Mouse (Mus musculus) heart, embryonic 14.5 days (tissue): ENCODE data around the gene Dhx58. TPM values are rescaled to one million over a fixed set of nuclear protein-coding genes. Genes with fewer than 3 reads are reported as not detected.

Source experiments
- ATAC-seq: fragments of 200-750 bp; cut with Nextera tagmentation; 2 replicates; pipeline ENCODE4 v1.8.0; 2017; ENCODE audit warnings: low read depth, moderate TSS enrichment; ENCODE audit not compliant: insufficient number of reproducible peaks, insufficient read depth, low FRiP score
- H3K27ac ChIP-seq, 2 experiments: fragments of 200-500 bp in 1 of 2; fragments of 300-500 bp in 1 of 2; sonication (generic) in 1 of 2; replicated peaks in 1 of 2; 2 replicates each; pipeline ENCODE4 v1.5.1; 2012 to 2014; ENCODE audit warnings: low read depth in 2 of 2, low read length in 2 of 2, control low read depth in 1 of 2, mild to moderate bottlenecking in 1 of 2, mixed read lengths in 1 of 2; ENCODE audit not compliant: control insufficient read depth in 1 of 2, insufficient read depth in 1 of 2
- H3K27me3 ChIP-seq: fragments of 300-500 bp; sonication (generic); 2 replicates; pipeline ENCODE4 v1.6.1; 2014; ENCODE audit warnings: mild to moderate bottlenecking, low read length, control low read depth; ENCODE audit not compliant: control insufficient read depth, insufficient read depth
- H3K36me3 ChIP-seq: fragments of 300-500 bp; sonication (generic); 2 replicates; pipeline ENCODE4 v1.6.1; 2014; ENCODE audit warnings: mild to moderate bottlenecking, control low read depth, low read length, mixed read lengths; ENCODE audit not compliant: control insufficient read depth, insufficient read depth
- H3K4me1 ChIP-seq, 2 experiments: fragments of 200-500 bp in 1 of 2; fragments of 300-500 bp in 1 of 2; sonication (generic) in 1 of 2; 2 replicates each; pipeline ENCODE4 v1.6.1; 2012 to 2014; ENCODE audit warnings: low read length in 2 of 2, control low read depth in 1 of 2, mixed read lengths in 1 of 2; ENCODE audit not compliant: control insufficient read depth in 2 of 2, insufficient read depth in 2 of 2
- H3K4me2 ChIP-seq: fragments of 300-500 bp; sonication (generic); 2 replicates; pipeline ENCODE4 v1.6.1; 2014; ENCODE audit warnings: mild to moderate bottlenecking, low read length
- H3K4me3 ChIP-seq, 2 experiments: fragments of 200-500 bp in 1 of 2; fragments of 300-500 bp in 1 of 2; sonication (generic) in 1 of 2; 2 replicates each; pipeline ENCODE4 v1.5.1; 2012 to 2014; ENCODE audit warnings: low read length in 2 of 2, mild to moderate bottlenecking in 2 of 2, control low read depth in 1 of 2, low read depth in 1 of 2, moderate library complexity in 1 of 2; ENCODE audit not compliant: control insufficient read depth in 1 of 2, insufficient read depth in 1 of 2
- H3K9ac ChIP-seq: fragments of 300-500 bp; sonication (generic); 2 replicates; pipeline ENCODE4 v1.6.1; 2014; ENCODE audit warnings: mild to moderate bottlenecking, low read length
- H3K9me3 ChIP-seq: fragments of 300-500 bp; sonication (generic); 2 replicates; pipeline ENCODE4 v1.6.1; 2016; ENCODE audit warnings: low read length, control low read depth; ENCODE audit not compliant: control insufficient read depth
- WGBS: fragments of 180-500 bp; shearing (Covaris S2); extraction: QIAGEN DNeasy Blood & Tissue Kit; methylation state at CpG from one replicate; pipeline ENCODE4 v1.1.7; 2014; 5-methylcytosine and 5-hydroxymethylcytosine counted together
- polyA plus RNA-seq: library from polyadenylated mRNA; unstranded; fragments of >200 nt; fragmentation: Nextera tagmentation; extraction: Ambion mirVana; gene quantifications from 2 replicates; pipeline ENCODE4 v1.2.1, GENCODE M21; 2014

The Dhx58 gene
- polyA plus RNA-seq, 1 experiment from 2014 or later = 1.0 TPM

DNA sequence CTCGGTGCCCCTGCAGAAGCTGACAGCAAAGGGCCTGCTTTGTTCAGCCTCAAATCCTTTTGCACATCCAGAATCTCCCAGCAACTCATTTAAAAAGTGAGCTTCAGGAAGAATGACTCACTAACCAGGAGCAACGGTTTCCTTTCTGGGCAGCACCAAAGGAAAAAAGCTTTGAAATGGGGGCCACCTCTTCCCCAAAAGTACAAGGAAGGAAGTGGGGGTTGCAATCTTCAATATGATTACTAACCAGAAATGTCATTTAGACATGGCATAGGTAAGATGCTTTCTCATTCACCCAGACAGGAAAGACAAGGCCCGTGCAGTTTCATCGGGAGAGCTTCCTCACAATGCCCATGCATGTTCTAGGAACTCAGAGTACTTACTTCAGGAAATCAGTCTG, 17.2 kb upstream of the Dhx58 start:
- Histone ChIP-seq H3K27ac (peak overlapping the region; percentile 79 to 84), H3K36me3 (peaks cover 36% of the 10 kb centered on the region), H3K4me2 (peak overlapping the region; percentile 24; the same call in 1 of the 2 replicates), H3K9ac (peak overlapping the region; percentile 45), H3K4me1 (peaks cover 36 to 47% of the 10 kb centered on the region in 2 experiments), H3K27me3 (no peaks in the 10 kb centered on the region), H3K4me3 (no peak overlapping the region), H3K9me3 (no peaks in the 10 kb centered on the region)
- 47% methylated on average over 4 of the region's 4 CpGs for whole genome bisulfite sequencing
- no peak for ATAC-seq

DNA sequence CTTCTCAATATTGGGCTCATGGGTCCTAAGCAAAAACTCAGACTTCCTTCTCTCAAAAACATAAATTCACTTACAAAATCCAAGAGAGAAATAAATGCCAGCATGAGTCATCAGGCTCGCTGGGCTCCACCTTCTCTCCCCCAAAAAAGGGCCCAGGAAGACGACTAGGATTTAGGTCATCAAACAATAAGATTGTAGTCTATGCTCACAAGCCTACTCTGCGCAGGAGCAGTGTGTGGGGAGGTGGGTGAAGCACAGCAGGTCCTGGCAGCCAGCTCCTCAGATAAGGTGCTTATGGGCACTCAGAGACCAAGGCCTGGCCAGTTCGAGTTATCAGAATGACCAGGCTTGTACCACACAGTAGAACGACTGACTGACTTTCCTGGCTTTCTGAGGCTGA, 16.3 kb upstream of the Dhx58 start:
- Histone ChIP-seq H3K36me3 (peaks cover 45% of the 10 kb centered on the region), H3K9ac (peak overlapping the region; percentile 45; the same call in 1 of the 2 replicates), H3K27ac (peak overlapping the region; percentile 79 to 84), H3K4me3 (no peak overlapping the region), H3K4me1 (peaks cover 36 to 44% of the 10 kb centered on the region in 2 experiments), H3K4me2 (peak overlapping the region; percentile 24), H3K27me3 (no peaks in the 10 kb centered on the region), H3K9me3 (no peaks in the 10 kb centered on the region)
- no peak for ATAC-seq
- WGBS = 33% methylated on average over 5 of the region's 5 CpGs

DNA sequence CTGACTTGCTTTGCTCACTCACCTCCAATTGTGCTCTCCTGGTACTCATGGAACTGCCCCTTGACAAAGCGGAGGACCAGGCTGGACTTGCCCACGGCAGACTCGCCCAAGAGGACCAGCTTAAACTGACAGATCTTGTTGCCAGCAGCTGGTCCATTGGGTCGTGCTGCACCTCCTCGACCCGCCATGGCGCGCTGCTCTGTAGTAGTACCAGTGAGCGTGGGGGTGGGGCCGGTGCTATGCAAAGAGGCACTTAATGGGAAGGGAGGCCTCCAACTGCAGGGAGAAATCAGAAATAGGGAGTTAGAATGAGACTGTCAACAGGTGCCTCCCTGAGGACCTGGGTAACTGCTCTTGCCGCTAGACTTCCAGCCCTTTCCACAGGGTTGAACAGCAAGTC, 15.8 kb upstream of the Dhx58 start:
- Histone ChIP-seq H3K4me1 (peaks cover 32 to 39% of the 10 kb centered on the region in 2 experiments), H3K4me3 (no peak overlapping the region), H3K9ac (0 out of 2 replicates have a peak overlapping the region, but pooled peaks have one; percentile 45), H3K27ac (peak overlapping the region; percentile 30 to 84; a peak in 2 of 4 replicates), H3K27me3 (no peaks in the 10 kb centered on the region), H3K36me3 (peaks cover 50% of the 10 kb centered on the region), H3K9me3 (no peaks in the 10 kb centered on the region), H3K4me2 (no peak overlapping the region)
- ATAC-seq = no peak
- 72% methylated on average over 11 of the region's 11 CpGs for WGBS

DNA sequence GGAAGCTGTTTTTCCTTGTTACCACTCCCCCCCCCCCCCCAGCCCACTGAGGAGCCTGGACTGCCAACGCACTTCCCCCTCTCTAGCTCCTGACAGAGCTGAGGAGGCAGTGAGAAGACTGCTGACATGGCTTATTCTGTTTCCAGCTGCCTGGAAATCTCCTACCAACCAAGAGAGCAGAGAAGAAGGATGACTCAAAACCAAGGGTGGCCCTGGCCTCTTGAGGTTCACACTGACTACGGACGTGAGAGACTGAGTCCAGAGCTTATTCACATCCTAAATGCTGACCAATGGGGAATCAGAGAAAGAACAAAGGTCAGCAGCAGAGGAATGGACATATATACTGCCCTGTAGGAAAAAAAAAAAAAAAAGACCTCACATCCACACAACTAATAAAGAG, 15.2 kb upstream of the Dhx58 start:
- Histone ChIP-seq H3K4me3 (no peak overlapping the region), H3K36me3 (peaks cover 53% of the 10 kb centered on the region), H3K4me1 (peaks cover 29 to 38% of the 10 kb centered on the region in 2 experiments), H3K9me3 (no peaks in the 10 kb centered on the region), H3K27ac (no peak overlapping the region), H3K9ac (no peak overlapping the region), H3K27me3 (no peaks in the 10 kb centered on the region), H3K4me2 (no peak overlapping the region)
- WGBS = 84% methylated on average over 3 of the region's 3 CpGs
- no peak for ATAC-seq

DNA sequence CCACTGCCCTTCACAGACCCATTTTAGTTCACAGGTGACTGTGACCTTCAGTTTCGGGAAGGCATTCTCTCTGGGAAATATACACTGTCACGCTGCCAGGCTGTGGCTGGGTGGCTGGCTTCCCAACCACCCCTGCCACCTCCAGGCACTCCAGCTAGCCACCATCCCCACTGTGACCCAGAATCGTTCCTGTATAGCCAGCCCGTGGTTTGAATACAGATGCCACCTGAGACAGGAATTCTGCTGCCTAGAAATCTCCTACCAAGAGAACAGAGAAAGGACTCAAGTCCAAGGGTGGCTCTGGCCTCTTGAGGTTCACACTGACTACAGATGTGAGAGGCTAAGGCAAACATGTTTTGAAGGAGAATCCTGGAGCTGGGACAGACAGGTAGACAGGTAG, 14.8 kb upstream of the Dhx58 start:
- no peak for ATAC-seq
- Histone ChIP-seq H3K36me3 (peaks cover 53% of the 10 kb centered on the region), H3K4me1 (peaks cover 33 to 42% of the 10 kb centered on the region in 2 experiments), H3K9me3 (no peaks in the 10 kb centered on the region), H3K9ac (no peak overlapping the region), H3K4me3 (no peak overlapping the region), H3K4me2 (no peak overlapping the region), H3K27ac (no peak overlapping the region), H3K27me3 (no peaks in the 10 kb centered on the region)
- 90% methylated on average over 4 of the region's 4 CpGs for WGBS

DNA sequence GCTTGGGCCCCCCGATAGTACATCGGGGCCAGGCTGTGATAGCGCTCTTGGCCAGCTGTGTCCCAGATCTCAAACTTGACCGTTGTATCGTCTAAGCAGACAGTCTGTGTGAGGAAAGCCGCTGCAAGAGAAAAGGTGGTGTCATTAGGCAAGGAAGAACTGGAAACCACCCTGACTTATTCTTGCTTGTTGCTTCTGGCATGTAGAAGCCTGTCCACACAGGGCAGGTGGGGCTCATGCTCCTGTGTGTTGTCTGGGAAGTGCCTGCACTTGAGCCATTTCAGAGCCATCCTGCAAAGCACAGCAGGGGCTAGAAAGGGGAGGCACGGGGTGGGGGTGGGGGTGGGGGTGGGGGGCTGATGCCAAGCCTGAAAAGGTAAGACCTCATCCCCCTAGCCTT, 14.4 kb upstream of the Dhx58 start:
- no peak overlapping the region for H3K27ac ChIP-seq
- no peak overlapping the region for H3K9ac ChIP-seq
- H3K27me3 ChIP-seq = no peaks in the 10 kb centered on the region
- H3K9me3 ChIP-seq = no peaks in the 10 kb centered on the region
- H3K4me2 ChIP-seq = no peak overlapping the region
- 91% methylated on average over 7 of the region's 7 CpGs for WGBS
- no peak for ATAC-seq
- peaks cover 36 to 46% of the 10 kb centered on the region in 2 experiments for H3K4me1 ChIP-seq
- peaks cover 53% of the 10 kb centered on the region for H3K36me3 ChIP-seq
- H3K4me3 ChIP-seq = no peak overlapping the region

DNA sequence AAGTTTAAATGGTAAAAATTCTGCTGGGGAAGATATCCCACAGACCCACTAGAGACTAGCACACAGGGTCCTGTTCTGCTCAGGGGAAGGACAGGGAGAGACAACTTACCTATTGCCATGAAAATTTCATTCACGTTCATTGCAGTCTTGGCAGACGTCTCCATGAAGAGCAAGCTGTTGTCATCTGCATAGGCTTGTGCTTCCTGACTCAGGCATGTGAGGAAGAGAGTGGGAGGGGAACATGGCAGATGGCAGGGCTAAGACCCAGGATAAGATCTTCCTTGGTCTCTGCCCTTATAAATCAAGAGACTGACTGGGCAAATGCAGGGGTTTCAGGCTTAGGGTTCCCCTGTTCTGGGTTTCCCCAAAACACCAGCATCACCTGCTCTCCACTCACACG, 12.6 kb upstream of the Dhx58 start:
- Histone ChIP-seq H3K9me3 (no peaks in the 10 kb centered on the region), H3K9ac (no peak overlapping the region), H3K4me3 (no peak overlapping the region), H3K27ac (no peak overlapping the region), H3K4me2 (no peak overlapping the region), H3K36me3 (peaks cover 53% of the 10 kb centered on the region), H3K4me1 (peaks cover 33 to 40% of the 10 kb centered on the region in 2 experiments), H3K27me3 (no peaks in the 10 kb centered on the region)
- WGBS = 75% methylated on average over 3 of the region's 3 CpGs
- ATAC-seq = no peak

DNA sequence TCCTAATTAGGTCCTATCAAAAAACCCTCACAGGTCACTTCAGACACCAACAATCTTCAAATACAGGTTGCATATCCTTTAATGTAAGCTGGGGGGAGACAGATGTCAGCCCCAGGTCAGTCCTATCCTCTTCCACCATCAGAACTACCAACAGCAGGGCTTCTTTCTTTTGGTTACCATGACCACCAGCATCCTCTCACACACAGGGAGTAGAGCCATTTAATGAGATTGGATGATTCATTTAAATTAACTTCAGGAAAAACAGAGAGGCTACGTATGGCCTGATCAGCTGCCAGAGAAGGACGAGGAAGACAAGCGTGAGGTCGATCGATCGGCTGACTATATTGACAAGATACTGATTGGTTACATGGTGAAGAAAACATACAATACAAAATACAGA, 10.9 kb upstream of the Dhx58 start:
- WGBS = 93% methylated on average over 6 of the region's 6 CpGs
- H3K9ac ChIP-seq = no peak overlapping the region

More for the DNA sequence above, 10.9 kb upstream of the Dhx58 start:
- Histone ChIP-seq H3K4me2 (no peak overlapping the region), H3K4me3 (no peak overlapping the region), H3K9me3 (no peaks in the 10 kb centered on the region), H3K4me1 (peaks cover 22 to 30% of the 10 kb centered on the region in 2 experiments), H3K27me3 (no peaks in the 10 kb centered on the region), H3K27ac (no peak overlapping the region), H3K36me3 (peaks cover 59% of the 10 kb centered on the region)
- no peak for ATAC-seq
